Mouse (Mus musculus): Measurements from ENCODE around the gene Cd248. TPM values are rescaled to one million over a fixed set of nuclear protein-coding genes. Genes with fewer than 3 reads are reported as not detected.
A peak's percentile ranks its signal among the peaks of the same experiment; 100 is the strongest.

Gene Cd248
- polyA plus RNA-seq (2015; fragmentation: Nextera tagmentation; extraction: Ambion mirVana): 19.7 and 24.2 TPM in 2 replicates

DNA sequence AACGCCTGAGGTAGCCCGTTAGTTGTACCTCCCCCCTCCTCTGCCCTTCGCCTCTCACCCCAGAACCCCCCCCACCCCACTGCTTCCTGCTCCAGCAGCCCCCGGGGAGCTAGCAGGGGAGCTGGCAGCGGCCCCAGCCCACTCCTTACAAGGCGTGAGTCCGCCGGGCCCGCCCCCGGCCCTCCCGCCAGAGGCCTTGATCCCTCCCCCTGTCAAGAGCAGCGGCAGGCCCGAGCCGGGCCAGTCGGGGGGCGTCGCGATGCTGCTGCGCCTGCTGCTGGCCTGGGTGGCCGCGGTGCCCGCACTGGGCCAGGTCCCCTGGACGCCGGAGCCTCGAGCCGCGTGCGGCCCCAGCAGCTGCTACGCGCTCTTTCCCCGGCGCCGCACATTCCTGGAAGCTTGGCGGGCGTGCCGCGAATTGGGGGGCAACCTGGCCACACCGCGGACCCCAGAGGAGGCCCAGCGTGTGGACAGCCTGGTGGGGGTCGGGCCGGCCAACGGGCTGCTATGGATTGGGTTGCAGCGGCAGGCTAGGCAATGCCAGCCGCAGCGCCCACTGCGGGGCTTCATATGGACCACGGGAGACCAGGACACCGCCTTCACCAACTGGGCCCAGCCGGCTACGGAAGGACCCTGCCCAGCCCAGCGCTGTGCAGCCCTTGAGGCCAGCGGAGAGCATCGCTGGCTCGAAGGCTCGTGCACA is at the start of gene Cd248:
Cd248 (plus strand) TSS at position 212 of the 703 bp plus-strand sequence.
- peaks cover 26% of the 10 kb centered on the region for H3K27me3 ChIP-seq (replicated peaks)
- H3K4me3 ChIP-seq: peak within 1 kb of the TSS; percentile 37
- peak within 1 kb of the TSS; percentile 73 for H3K4me2 ChIP-seq
- peaks cover 42% of the 10 kb centered on the region for H3K4me1 ChIP-seq
- WGBS: under 1% methylated on average over 52 of the region's 56 CpGs
- H3K9ac ChIP-seq: peak within 1 kb of the TSS; percentile 46
- no peak within 1 kb of the TSS for H3K27ac ChIP-seq
- no peaks in the 10 kb centered on the region for H3K9me3 ChIP-seq
- 0 out of 2 replicates have a peak, but pooled peaks have one; percentile 19 for ATAC-seq (replicated peaks)
- no peaks in the 10 kb centered on the region for H3K36me3 ChIP-seq (replicated peaks)

GRCm38 (mm10) chr19:5018191-5018590 is 49.7 kb upstream of the Cd248 start:
- Histone ChIP-seq H3K9ac (no peak overlapping the region), H3K27me3 (replicated peaks) (no peaks in the 10 kb centered on the region), H3K4me2 (no peak overlapping the region), H3K9me3 (no peaks in the 10 kb centered on the region), H3K4me1 (peaks cover 6% of the 10 kb centered on the region), H3K36me3 (replicated peaks) (no peaks in the 10 kb centered on the region), H3K27ac (no peak overlapping the region), H3K4me3 (no peak overlapping the region)
- no peak for ATAC-seq (replicated peaks)
- 85% methylated on average over 3 of the region's 3 CpGs for WGBS

DNA sequence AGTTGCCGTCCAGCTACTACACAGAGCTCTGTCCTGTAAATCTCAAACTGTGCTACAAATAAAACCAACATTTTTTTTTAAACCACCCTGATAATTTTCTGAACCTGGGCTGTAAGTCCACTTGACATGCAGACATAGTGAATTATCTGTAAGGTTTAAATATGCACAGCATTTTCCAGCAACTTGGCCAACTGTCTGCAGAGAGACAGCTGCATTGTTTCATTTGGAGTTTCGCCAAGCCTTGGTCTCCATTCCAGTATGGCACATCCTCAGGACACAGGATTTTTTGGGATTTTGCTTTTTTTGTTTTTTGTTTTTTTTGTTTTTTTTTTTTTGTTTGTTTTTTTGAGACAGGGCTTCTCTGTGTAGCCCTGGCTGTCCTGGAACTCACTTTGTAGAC is 46.5 kb upstream of the Cd248 start:
- no peak for ATAC-seq (replicated peaks)
- Histone ChIP-seq H3K27ac (no peak overlapping the region), H3K27me3 (replicated peaks) (no peaks in the 10 kb centered on the region), H3K9me3 (no peaks in the 10 kb centered on the region), H3K4me1 (peaks cover 13% of the 10 kb centered on the region), H3K4me2 (no peak overlapping the region), H3K9ac (no peak overlapping the region), H3K36me3 (replicated peaks) (no peaks in the 10 kb centered on the region), H3K4me3 (no peak overlapping the region)
- 86% methylated on average over 2 of the region's 2 CpGs for WGBS

GRCm38 (mm10) chr19:5023621-5024479 is 44.0 kb upstream of the Cd248 start, which contains the start of gene Slc29a2:
Slc29a2 (plus strand) TSS chr19:5023860.
- H3K4me1 ChIP-seq: peaks cover 10% of the 10 kb centered on the region
- no peaks in the 10 kb centered on the region for H3K27me3 ChIP-seq (replicated peaks)
- no peaks in the 10 kb centered on the region for H3K9me3 ChIP-seq
- no peaks in the 10 kb centered on the region for H3K36me3 ChIP-seq (replicated peaks)
- H3K4me3 ChIP-seq: peak within 1 kb of the TSS; percentile 95
- WGBS: under 1% methylated on average over 62 of the region's 62 CpGs
- peak within 1 kb of the TSS; percentile 85 for H3K4me2 ChIP-seq
- peak; percentile 95 for ATAC-seq (replicated peaks)
- H3K9ac ChIP-seq: peak within 1 kb of the TSS; percentile 89
- H3K27ac ChIP-seq: peak within 1 kb of the TSS; percentile 92

DNA sequence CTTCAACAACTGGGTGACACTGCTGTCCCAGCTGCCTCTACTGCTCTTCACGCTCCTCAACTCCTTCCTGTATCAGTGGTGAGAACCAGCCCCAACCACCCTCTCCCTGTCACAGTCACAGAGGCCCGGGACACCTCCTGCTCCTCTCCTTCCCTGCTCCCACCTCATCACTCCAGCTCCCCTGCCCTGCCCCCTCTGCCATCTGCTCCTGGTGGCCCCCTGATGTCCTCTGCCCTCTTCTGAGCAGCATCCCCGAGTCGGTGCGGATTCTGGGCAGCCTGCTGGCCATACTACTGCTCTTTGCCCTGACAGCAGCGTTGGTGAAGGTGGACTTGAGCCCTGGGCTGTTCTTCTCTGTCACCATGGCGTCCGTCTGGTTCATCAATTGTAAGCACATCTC is 41.8 kb upstream of the Cd248 start:
- Histone ChIP-seq H3K27ac (no peak overlapping the region), H3K9ac (no peak overlapping the region), H3K36me3 (replicated peaks) (0 out of 2 replicates have a peak, but pooled peaks cover 3% of the 10 kb centered on the region), H3K4me3 (no peak overlapping the region), H3K4me1 (peaks cover 10% of the 10 kb centered on the region), H3K9me3 (no peaks in the 10 kb centered on the region), H3K4me2 (no peak overlapping the region), H3K27me3 (replicated peaks) (no peaks in the 10 kb centered on the region)
- 90% methylated on average over 8 of the region's 8 CpGs for WGBS
- ATAC-seq (replicated peaks): no peak

DNA sequence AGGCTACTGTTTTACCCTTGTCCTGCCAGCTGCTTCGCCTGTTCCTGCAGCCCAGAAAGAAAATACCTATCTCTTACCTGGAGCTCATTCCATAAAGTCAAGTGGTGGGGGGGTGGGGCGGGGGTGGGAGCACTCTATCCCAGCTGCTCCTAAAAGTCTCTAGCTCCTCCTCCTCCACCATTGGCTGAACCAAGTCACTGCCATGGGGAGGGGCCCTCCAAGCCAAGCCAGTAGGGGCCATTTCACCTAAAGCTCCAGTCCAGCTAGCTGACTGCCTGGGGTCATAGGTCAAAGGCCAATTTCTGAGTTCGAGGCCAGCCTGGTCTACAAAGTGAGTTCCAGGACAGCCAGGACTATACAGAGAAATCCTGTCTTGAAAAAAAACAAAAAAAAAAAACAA is 35.2 kb upstream of the Cd248 start:
- peaks cover 3% of the 10 kb centered on the region for H3K4me1 ChIP-seq
- H3K9ac ChIP-seq: no peak overlapping the region
- H3K9me3 ChIP-seq: no peaks in the 10 kb centered on the region
- H3K4me2 ChIP-seq: no peak overlapping the region
- WGBS: 91% methylated on average over 3 of the region's 3 CpGs
- no peak overlapping the region for H3K4me3 ChIP-seq
- H3K27ac ChIP-seq: no peak overlapping the region
- H3K36me3 ChIP-seq (replicated peaks): 0 out of 2 replicates have a peak, but pooled peaks cover 3% of the 10 kb centered on the region
- no peaks in the 10 kb centered on the region for H3K27me3 ChIP-seq (replicated peaks)
- no peak for ATAC-seq (replicated peaks)

- Histone ChIP-seq H3K4me2 (no peak overlapping the region), H3K4me1 (peaks cover 24% of the 10 kb centered on the region), H3K9ac (no peak overlapping the region), H3K27me3 (replicated peaks) (no peaks in the 10 kb centered on the region), H3K36me3 (replicated peaks) (no peaks in the 10 kb centered on the region), H3K9me3 (no peaks in the 10 kb centered on the region), H3K27ac (no peak overlapping the region), H3K4me3 (no peak overlapping the region)
- WGBS: 81% methylated on average over 4 of the region's 4 CpGs
- no peak for ATAC-seq (replicated peaks)
These were observed 31.3 kb upstream of the Cd248 start for GRCm38 (mm10) chr19:5036577-5036976.

- Histone ChIP-seq H3K36me3 (replicated peaks) (peaks cover 5% of the 10 kb centered on the region; the same call in 1 of the 2 replicates), H3K27me3 (replicated peaks) (no peaks in the 10 kb centered on the region), H3K4me3 (peak overlapping the region; percentile 70), H3K4me2 (peak overlapping the region; percentile 96), H3K9me3 (no peaks in the 10 kb centered on the region), H3K9ac (peak overlapping the region; percentile 88), H3K27ac (peak overlapping the region; percentile 86), H3K4me1 (peaks cover 37% of the 10 kb centered on the region)
- 6% methylated on average over 32 of the region's 32 CpGs for WGBS
- ATAC-seq (replicated peaks): peak; percentile 61
These were observed 30.0 kb upstream of the Cd248 start for GRCm38 (mm10) chr19:5037678-5038571.

DNA sequence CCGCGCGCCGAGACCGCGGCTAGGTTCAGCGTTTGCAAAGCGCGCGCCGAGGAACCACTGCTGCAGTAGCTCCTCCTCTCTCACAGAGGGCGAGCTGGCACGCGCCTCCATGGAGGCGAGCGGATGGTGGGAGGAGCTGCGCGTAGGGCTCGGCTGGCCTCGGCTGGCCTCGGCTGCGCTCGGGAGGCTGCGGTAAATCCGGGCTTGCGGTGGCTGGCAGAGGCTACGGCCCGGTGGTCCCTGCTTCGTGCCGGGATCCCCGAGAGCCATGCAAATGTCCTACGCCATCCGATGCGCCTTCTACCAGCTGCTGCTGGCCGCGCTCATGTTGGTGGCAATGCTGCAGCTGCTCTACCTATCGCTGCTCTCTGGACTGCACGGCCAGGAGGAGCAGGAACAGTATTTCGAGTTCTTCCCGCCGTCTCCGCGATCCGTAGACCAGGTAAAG is 29.1 kb upstream of the Cd248 start, which contains the start of the genes B4gat1 and AC124502.3:
B4gat1 (plus strand) TSS at position 118 of the 448 bp plus-strand sequence.
AC124502.3 (plus strand) TSS at position 183 of the 448 bp plus-strand sequence.
- H3K27ac ChIP-seq: peak within 1 kb of the TSS; percentile 86
- peak; percentile 95 for ATAC-seq (replicated peaks)

DNA sequence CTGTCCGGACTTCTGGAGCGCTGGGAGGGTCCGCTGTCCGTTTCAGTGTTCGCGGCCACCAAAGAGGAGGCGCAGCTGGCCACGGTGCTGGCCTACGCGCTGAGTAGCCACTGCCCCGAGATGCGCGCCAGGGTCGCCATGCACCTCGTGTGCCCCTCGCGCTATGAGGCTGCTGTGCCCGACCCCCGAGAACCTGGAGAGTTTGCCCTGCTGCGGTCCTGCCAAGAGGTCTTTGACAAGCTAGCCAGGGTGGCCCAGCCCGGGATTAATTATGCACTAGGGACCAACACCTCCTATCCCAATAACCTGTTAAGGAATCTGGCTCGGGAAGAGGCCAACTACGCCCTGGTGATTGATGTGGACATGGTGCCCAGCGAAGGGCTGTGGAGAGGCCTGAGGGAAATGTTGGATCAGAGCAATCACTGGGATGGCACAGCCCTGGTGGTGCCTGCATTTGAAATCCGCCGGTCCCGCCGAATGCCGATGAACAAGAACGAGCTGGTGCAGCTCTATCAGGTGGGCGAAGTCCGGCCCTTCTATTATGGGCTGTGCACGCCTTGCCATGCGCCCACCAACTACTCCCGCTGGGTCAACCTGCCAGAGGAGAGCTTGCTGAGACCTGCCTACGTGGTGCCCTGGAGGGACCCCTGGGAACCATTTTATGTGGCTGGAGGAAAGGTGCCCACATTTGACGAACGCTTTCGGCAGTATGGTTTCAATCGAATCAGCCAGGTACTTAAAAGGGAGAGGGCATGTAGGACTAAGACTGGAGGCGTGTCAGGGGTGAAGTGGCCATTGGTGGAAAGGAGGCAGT is 28.4 kb upstream of the Cd248 start:
- no peaks in the 10 kb centered on the region for H3K9me3 ChIP-seq
- 11% methylated on average over 41 of the region's 41 CpGs for WGBS
- H3K4me1 ChIP-seq: peaks cover 37% of the 10 kb centered on the region
- H3K9ac ChIP-seq: peak overlapping the region; percentile 88
- peak overlapping the region; percentile 70 for H3K4me3 ChIP-seq
- H3K27ac ChIP-seq: peak overlapping the region; percentile 86
- peak; percentile 35 for ATAC-seq (replicated peaks)
- H3K27me3 ChIP-seq (replicated peaks): no peaks in the 10 kb centered on the region
- H3K36me3 ChIP-seq (replicated peaks): peaks cover 5% of the 10 kb centered on the region; the same call in 1 of the 2 replicates
- peak overlapping the region; percentile 96 for H3K4me2 ChIP-seq

More for the DNA sequence above, 29.1 kb upstream of the Cd248 start, which contains the start of the genes B4gat1 and AC124502.3:
- under 1% methylated on average over 41 of the region's 44 CpGs for WGBS
- H3K9ac ChIP-seq: peak within 1 kb of the TSS; percentile 88
- peak within 1 kb of the TSS; percentile 96 for H3K4me2 ChIP-seq
- peaks cover 5% of the 10 kb centered on the region; the same call in 1 of the 2 replicates for H3K36me3 ChIP-seq (replicated peaks)
- no peaks in the 10 kb centered on the region for H3K9me3 ChIP-seq
- H3K27me3 ChIP-seq (replicated peaks): no peaks in the 10 kb centered on the region
- H3K4me1 ChIP-seq: peaks cover 37% of the 10 kb centered on the region
- H3K4me3 ChIP-seq: peak within 1 kb of the TSS; percentile 70

Data from midbrain, embryonic 15.5 days (tissue).